Mouse (Mus musculus): ENCODE data around the gene Fam124a. TPM values are rescaled to one million over a fixed set of nuclear protein-coding genes. Genes with fewer than 3 reads are reported as not detected.
A peak's percentile ranks its signal among the peaks of the same experiment; 100 is the strongest.
"Not testable (repeated sequence)": the region's sequence is repeated elsewhere in the genome, so short reads cannot be mapped to it uniquely, and the experiment has no call there.

Gene Fam124a
- total RNA-seq, 2 experiments from 2014 or later = 25.4 TPM

GRCm38 (mm10) chr14:62642368-62642767 is 86.8 kb downstream of the Fam124a start:
- peak in 1 of 2 experiments; percentile 5 for DNase-seq (ENCODE audit: low spot score in 2 of 2)
- intact Hi-C loops (cut with DNase I) = not testable (repeated sequence)

- no peak for DNase-seq (ENCODE audit: low spot score in 2 of 2)
- intact Hi-C loops (cut with DNase I) = no loop called here
Measured at GRCm38 (mm10) chr14:62648405-62648804, 92.9 kb downstream of the Fam124a start.

GRCm38 (mm10) chr14:62650376-62650775 is 94.8 kb downstream of the Fam124a start:
- intact Hi-C loops (cut with DNase I) = no loop called here
- DNase-seq (ENCODE audit: low spot score in 2 of 2) = no peak

- intact Hi-C loops (cut with DNase I) = no loop called here
- DNase-seq (ENCODE audit: low spot score in 2 of 2) = no peak
Measured at GRCm38 (mm10) chr14:62651771-62652170, 96.2 kb downstream of the Fam124a start.

- intact Hi-C loops (cut with DNase I) = no loop called here
- DNase-seq (ENCODE audit: low spot score in 2 of 2) = no peak
Measured at GRCm38 (mm10) chr14:62655996-62656395, 100.5 kb downstream of the Fam124a start.

GRCm38 (mm10) chr14:62657469-62657868 is 101.9 kb downstream of the Fam124a start:
- intact Hi-C loops (cut with DNase I) = no loop called here

More at GRCm38 (mm10) chr14:62657469-62657868, 101.9 kb downstream of the Fam124a start:
- DNase-seq (ENCODE audit: low spot score in 2 of 2) = peak in 1 of 2 experiments; percentile 15

Other genes with a start within 250 kb of the Fam124a start
- gene Gucy1b2, start 99.4 kb upstream of the Fam124a start, total RNA-seq (2021) = under 1 TPM; 0.39 to 0.55 TPM
- gene Gm4131, start 11.2 kb downstream of the Fam124a start, total RNA-seq (2021) = not detected
- gene Serpine3, start 107.9 kb downstream of the Fam124a start, total RNA-seq (2021) = not detected
- gene Ints6, start 205.4 kb downstream of the Fam124a start, total RNA-seq (2021) = 10 to 100 TPM; 33.4 to 39.3 TPM

Measured in left cerebral cortex, postnatal 25 days (tissue).